Comparison of ENCODE assay signal across 14 mouse cellular contexts in the genomic region with DNA sequence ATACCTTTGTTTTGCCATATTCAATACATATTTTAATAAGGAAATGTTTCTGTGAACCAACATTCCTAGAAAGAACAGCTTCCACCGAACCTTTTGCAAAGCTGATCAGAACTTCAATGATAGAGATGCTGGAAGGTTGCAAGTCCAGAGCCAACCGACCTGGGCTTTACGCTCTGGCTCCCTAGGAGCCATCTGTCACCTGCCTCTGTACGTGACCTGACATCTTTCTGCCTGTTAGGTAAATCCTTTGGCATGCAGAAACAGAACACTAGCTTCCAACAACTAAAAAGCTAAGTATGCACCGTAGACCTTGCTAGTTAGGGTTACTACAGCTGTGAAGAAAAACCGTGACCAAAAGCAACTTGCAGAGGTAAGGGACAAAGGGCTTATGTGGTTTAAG.
DNase-seq lines count a peak whose midpoint lies in the region.
"Had no signal": no experiment of that assay in that cellular context is flagged by ENCODE, and none has a peak within 500 bp of the region (broad histone marks: within the 10 kb centered on the region; RNA-seq: fewer than 3 reads in every experiment).

No protein-coding gene starts in this region.

- DNase-seq in cerebellum, adult 11 months = peak; percentile 23
- peak; percentile 52 to 66 for DNase-seq in cerebellum, adult 18-20 months
- peak; percentile 17 for DNase-seq in cerebellum, postnatal 10 days
- DNase-seq in forelimb bud, embryonic 11.5 days (ENCODE audit: low read depth, low spot score) = peak; percentile 12
- no peak for DNase-seq in spleen, postnatal 36 days (ENCODE audit: low spot score in 2 of 2)
- DNase-seq in neural tube, embryonic 10.5 days (ENCODE audit: extremely low spot score, low spot score) = no peak
- DNase-seq in heart, adult 8-10 months (ENCODE audit: low spot score) = no peak
- DNase-seq: adrenal gland, adult 8-10 months; adrenal gland, postnatal 36 days; gastrocnemius, postnatal 10 days; heart, adult 18-20 months; heart, postnatal 14 days; kidney, adult 11 months; kidney, adult 9 months had no signal

Comparison
In these comparisons a context has a peak if more than half of its experiments do, and no peak if none do; other contexts are left out.
1. DNase-seq: peak in cerebellum, adult 11 months (single experiment), cerebellum, adult 18-20 months (2 of 2), cerebellum, postnatal 10 days (2 of 2) and forelimb bud, embryonic 11.5 days (single experiment); none in spleen, postnatal 36 days (0 of 2), neural tube, embryonic 10.5 days (single experiment) and heart, adult 8-10 months (single experiment).